Comparison of ENCODE assay signal across 31 mouse cellular contexts in the genomic region with DNA sequence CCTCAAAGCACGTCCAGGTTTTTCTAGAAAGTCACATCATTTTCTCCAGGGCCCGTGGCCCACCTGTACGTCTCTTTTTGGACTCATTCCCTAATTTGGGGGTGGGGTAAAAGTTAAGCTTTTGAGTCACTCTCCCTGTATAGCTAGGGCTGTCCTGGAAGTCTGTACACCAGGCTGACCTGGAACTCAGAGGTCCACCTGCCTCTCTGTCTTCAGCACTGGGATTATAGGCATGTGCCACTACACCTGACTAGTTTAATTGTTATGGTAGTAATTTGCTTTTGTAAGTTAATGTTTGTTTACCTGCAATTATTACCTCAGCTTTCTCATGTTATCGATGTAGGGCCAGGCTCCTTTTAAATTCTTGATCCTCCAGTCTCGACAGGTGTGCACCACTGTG.
"Had no signal": no experiment of that assay in that cellular context is flagged by ENCODE, and none has a peak within 500 bp of the region (broad histone marks: within the 10 kb centered on the region; RNA-seq: fewer than 3 reads in every experiment).

No protein-coding gene starts in this region.

- H3K4me2 ChIP-seq: heart, embryonic 11.5 days; heart, embryonic 12.5 days; heart, embryonic 13.5 days; heart, embryonic 15.5 days; hindbrain, embryonic 12.5 days; hindbrain, embryonic 13.5 days; hindbrain, embryonic 14.5 days; hindbrain, embryonic 15.5 days; intestine, embryonic 15.5 days had no signal

- H3K9ac ChIP-seq: heart, embryonic 12.5 days; heart, embryonic 13.5 days; heart, embryonic 15.5 days; hindbrain, embryonic 12.5 days; hindbrain, embryonic 13.5 days; hindbrain, embryonic 14.5 days; hindbrain, embryonic 15.5 days; intestine, embryonic 15.5 days had no signal

- H3K27me3 ChIP-seq: heart, embryonic 12.5 days; heart, embryonic 13.5 days; heart, embryonic 15.5 days; hindbrain, embryonic 12.5 days; hindbrain, embryonic 13.5 days; hindbrain, embryonic 15.5 days; intestine, embryonic 15.5 days had no signal

- H3K9me3 ChIP-seq: heart, embryonic 10.5 days; heart, embryonic 12.5 days; heart, embryonic 13.5 days; heart, embryonic 15.5 days; hindbrain, embryonic 10.5 days; hindbrain, embryonic 12.5 days; hindbrain, embryonic 13.5 days; hindbrain, embryonic 15.5 days; intestine, embryonic 15.5 days had no signal

- ATAC-seq: hindbrain, embryonic 16.5 days; hindbrain, postnatal 0 days; inflammation-experienced regulatory T-cells, adult 6 months; intestine, embryonic 15.5 days; intestine, embryonic 16.5 days; intestine, postnatal 0 days had no signal

- DNase-seq: heart, adult 18-20 months; heart, adult 2 months; heart, postnatal 10 days; heart, postnatal 14 days; heart, postnatal 36 days; heart, postnatal 4 days; kidney, adult 18-20 months; kidney, adult 8-10 months; kidney, postnatal 10 days; kidney, postnatal 14 days; kidney, postnatal 4 days; layer of hippocampus, adult 9-11 months; layer of hippocampus, postnatal 36 days had no signal

- H3K27ac ChIP-seq: heart, adult 2 months; heart, embryonic 10.5 days; heart, embryonic 13.5 days; heart, embryonic 15.5 days; hindbrain, embryonic 10.5 days; hindbrain, embryonic 12.5 days; hindbrain, embryonic 13.5 days; hindbrain, embryonic 14.5 days; hindbrain, embryonic 15.5 days; hindbrain, postnatal 0 days; intestine, embryonic 15.5 days; layer of hippocampus, adult 2 months; left cerebral cortex, adult 2 months had no signal

- H3K4me3 ChIP-seq: heart, adult 2 months; heart, embryonic 10.5 days; heart, embryonic 12.5 days; heart, embryonic 13.5 days; heart, embryonic 15.5 days; hindbrain, embryonic 10.5 days; hindbrain, embryonic 12.5 days; hindbrain, embryonic 13.5 days; hindbrain, embryonic 15.5 days; intestine, embryonic 15.5 days; layer of hippocampus, adult 2 months; left cerebral cortex, adult 2 months had no signal

- H3K4me1 ChIP-seq: hindbrain, embryonic 15.5 days; intestine, embryonic 15.5 days had no signal
